Mouse (Mus musculus) intestine, postnatal 0 days (tissue): ENCODE measurements around the gene Calm3. TPM values are rescaled to one million over a fixed set of nuclear protein-coding genes. Genes with fewer than 3 reads are reported as not detected.

Experiments used
- ATAC-seq: fragments of 200-750 bp; cut with Nextera tagmentation; 2 replicates; pipeline ENCODE4 v1.8.0; 2017; ENCODE audit warnings: mild to moderate bottlenecking, moderate TSS enrichment, moderate library complexity
- H3K27ac ChIP-seq: fragments of 300-500 bp; sonication (generic); 2 replicates; pipeline ENCODE4 v1.5.1; 2014; ENCODE audit warnings: mild to moderate bottlenecking, low read depth, low read length, moderate library complexity
- H3K27me3 ChIP-seq: fragments of 300-500 bp; sonication (generic); replicated peaks from 2 replicates; pipeline ENCODE4 v1.6.1; 2014; ENCODE audit warnings: low read length, mixed read lengths; ENCODE audit not compliant: control insufficient read depth, insufficient read depth
- H3K36me3 ChIP-seq: fragments of 300-500 bp; sonication (generic); 2 replicates; pipeline ENCODE4 v1.6.1; 2014; ENCODE audit warnings: mild to moderate bottlenecking, moderate library complexity; ENCODE audit not compliant: control insufficient read depth, insufficient read depth
- H3K4me1 ChIP-seq: fragments of 300-500 bp; sonication (generic); replicated peaks from 2 replicates; pipeline ENCODE4 v1.6.1; 2014; ENCODE audit warnings: antibody characterized with exemption, low read length, mixed read lengths; ENCODE audit not compliant: control insufficient read depth, insufficient read depth
- H3K4me2 ChIP-seq: fragments of 300-500 bp; sonication (generic); replicated peaks from 2 replicates; pipeline ENCODE4 v1.6.1; 2014; ENCODE audit warnings: low read depth, mild to moderate bottlenecking, moderate library complexity
- H3K4me3 ChIP-seq: fragments of 300-500 bp; sonication (generic); 2 replicates; pipeline ENCODE4 v1.5.1; 2014; ENCODE audit warnings: low read depth, low read length
- H3K9ac ChIP-seq: fragments of 300-500 bp; sonication (generic); 2 replicates; pipeline ENCODE4 v1.6.1; 2014; ENCODE audit warnings: mild to moderate bottlenecking, low read depth, low read length
- H3K9me3 ChIP-seq: fragments of 300-500 bp; sonication (generic); 2 replicates; pipeline ENCODE4 v1.6.1; 2016; ENCODE audit warnings: mixed run types; ENCODE audit not compliant: control insufficient read depth
- CTCF ChIP-seq: sonication (generic); IDR thresholded peaks from 2 replicates; pipeline ENCODE4 v1.5.1; 2016; ENCODE audit warnings: low read depth, mild to moderate bottlenecking, control low read depth, antibody characterized with exemption, moderate library complexity
- WGBS: fragments of 180-500 bp; shearing (Covaris S2); extraction: QIAGEN DNeasy Blood & Tissue Kit; methylation state at CpG from one replicate; pipeline ENCODE4 v1.1.7; 2014; 5-methylcytosine and 5-hydroxymethylcytosine counted together
- polyA plus RNA-seq: library from polyadenylated mRNA; unstranded; fragments of >200 nt; fragmentation: Nextera tagmentation; extraction: Ambion mirVana; gene quantifications from 2 replicates; pipeline ENCODE4 v1.2.1, GENCODE M21; 2015

Gene Calm3
- polyA plus RNA-seq, 1 experiment from 2014 or later: 236 TPM

DNA sequence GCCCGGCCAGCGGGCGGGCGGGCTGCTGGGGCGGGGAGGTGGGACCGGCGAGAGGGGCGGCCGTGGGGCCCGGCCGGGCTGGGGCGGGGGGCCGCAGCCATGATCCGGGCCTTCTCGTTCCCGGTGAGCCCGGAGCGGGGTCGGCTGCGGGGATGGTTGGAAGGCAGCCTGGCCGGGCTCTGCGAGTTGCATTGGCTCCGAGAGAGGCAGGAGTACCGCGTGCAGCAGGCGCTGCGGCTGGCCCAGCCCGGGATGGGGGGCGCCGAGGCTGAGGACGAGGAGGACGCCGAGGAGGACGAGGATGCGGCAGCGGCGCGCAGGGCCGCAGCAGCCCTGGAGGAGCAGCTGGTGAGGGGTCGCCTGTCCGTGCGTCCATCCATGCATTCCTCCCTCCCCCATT lies 48.6 kb downstream of the Calm3 start:
- Histone ChIP-seq H3K4me2 (peak overlapping the region; percentile 87), H3K27me3 (no peaks in the 10 kb centered on the region), H3K36me3 (peaks cover 6% of the 10 kb centered on the region; the same call in 1 of the 2 replicates), H3K9ac (peak overlapping the region; percentile 55), H3K27ac (no peak overlapping the region), H3K4me3 (peak overlapping the region; percentile 59), H3K9me3 (no peaks in the 10 kb centered on the region), H3K4me1 (no peaks in the 10 kb centered on the region)
- peak; percentile 36; the same call in 1 of the 2 replicates for ATAC-seq
- TF ChIP-seq CTCF: no peak
- under 1% methylated on average over 29 of the region's 42 CpGs for WGBS

GRCm38 (mm10) chr7:16875310-16875325 lies 48.8 kb downstream of the Calm3 start, which contains the start of gene Dact3:
Gene Dact3 (plus strand): TSS chr7:16875317.
- peaks cover 6% of the 10 kb centered on the region; the same call in 1 of the 2 replicates for H3K36me3 ChIP-seq
- 0% methylated on average over 1 of the region's 1 CpGs for WGBS
- TF ChIP-seq CTCF: no peak
- no peak for ATAC-seq
- peak within 1 kb of the TSS; percentile 55 for H3K9ac ChIP-seq
- no peaks in the 10 kb centered on the region for H3K27me3 ChIP-seq
- no peaks in the 10 kb centered on the region for H3K9me3 ChIP-seq
- peak within 1 kb of the TSS; percentile 87 for H3K4me2 ChIP-seq
- no peaks in the 10 kb centered on the region for H3K4me1 ChIP-seq
- peak within 1 kb of the TSS; percentile 59 for H3K4me3 ChIP-seq
- peak within 1 kb of the TSS; percentile 72 for H3K27ac ChIP-seq

DNA sequence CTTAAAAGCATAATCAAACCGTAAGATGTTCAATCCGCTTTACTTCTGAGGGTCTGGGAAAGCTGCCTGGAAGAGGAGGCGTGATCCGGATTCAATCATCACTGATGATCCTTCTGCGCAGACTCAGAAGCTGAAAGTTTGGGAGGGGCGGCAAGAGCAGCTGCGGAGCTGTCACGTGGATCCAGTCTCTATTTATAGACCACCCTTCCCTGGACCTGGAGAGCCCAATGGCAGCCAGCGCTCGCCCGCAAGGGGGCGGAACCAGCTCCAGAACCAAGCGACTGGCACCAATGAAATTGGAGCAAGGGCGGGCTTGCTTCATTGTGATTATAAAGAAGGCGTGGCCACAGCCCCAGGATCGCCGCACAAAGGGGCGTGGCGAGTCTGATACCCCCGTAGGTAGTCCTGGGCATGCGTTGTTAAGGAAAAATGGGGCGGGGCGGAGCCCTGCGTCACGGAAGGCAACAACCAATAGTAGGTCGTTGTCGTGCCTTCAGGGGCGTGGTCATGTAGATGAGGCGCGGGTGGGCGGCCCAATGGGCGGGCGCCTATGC lies 49.1 kb downstream of the Calm3 start:
- under 1% methylated on average over 33 of the region's 33 CpGs for WGBS
- Histone ChIP-seq H3K4me3 (peak overlapping the region; percentile 59), H3K27ac (peak overlapping the region; percentile 72), H3K27me3 (no peaks in the 10 kb centered on the region), H3K36me3 (peaks cover 9% of the 10 kb centered on the region; the same call in 1 of the 2 replicates), H3K4me2 (peak overlapping the region; percentile 87), H3K9ac (peak overlapping the region; percentile 55; the same call in 1 of the 2 replicates), H3K9me3 (no peaks in the 10 kb centered on the region), H3K4me1 (no peaks in the 10 kb centered on the region)
- peak; percentile 97 for ATAC-seq
- TF ChIP-seq CTCF: peak; percentile 61

DNA sequence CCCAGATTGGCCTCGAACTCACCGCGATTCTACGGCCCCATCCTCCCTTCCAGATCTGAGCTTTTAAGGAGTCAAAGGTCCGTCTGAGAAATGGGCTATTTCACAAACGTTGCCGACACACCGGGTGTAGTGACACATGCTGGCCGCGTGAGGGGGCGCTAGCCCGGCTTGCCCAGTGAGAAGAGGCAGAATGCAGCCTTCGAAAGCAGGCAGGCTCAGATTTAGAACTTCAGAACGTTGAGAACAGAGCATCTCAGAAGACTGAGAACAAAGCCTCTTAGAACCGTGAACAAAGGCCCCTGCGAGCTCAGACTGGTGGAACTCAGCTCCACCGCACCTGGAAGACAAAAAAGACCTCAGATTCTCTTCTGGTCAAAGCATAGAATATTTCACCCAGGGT lies 49.7 kb downstream of the Calm3 start:
- peak; percentile 97 for TF ChIP-seq CTCF
- 5% methylated on average over 17 of the region's 17 CpGs for WGBS
- Histone ChIP-seq H3K4me1 (no peaks in the 10 kb centered on the region), H3K27ac (peak overlapping the region; percentile 72), H3K4me2 (peak overlapping the region; percentile 87), H3K4me3 (peak overlapping the region; percentile 26; the same call in 1 of the 2 replicates), H3K36me3 (peaks cover 16% of the 10 kb centered on the region; the same call in 1 of the 2 replicates), H3K27me3 (no peaks in the 10 kb centered on the region), H3K9ac (no peak overlapping the region), H3K9me3 (no peaks in the 10 kb centered on the region)
- no peak for ATAC-seq

DNA sequence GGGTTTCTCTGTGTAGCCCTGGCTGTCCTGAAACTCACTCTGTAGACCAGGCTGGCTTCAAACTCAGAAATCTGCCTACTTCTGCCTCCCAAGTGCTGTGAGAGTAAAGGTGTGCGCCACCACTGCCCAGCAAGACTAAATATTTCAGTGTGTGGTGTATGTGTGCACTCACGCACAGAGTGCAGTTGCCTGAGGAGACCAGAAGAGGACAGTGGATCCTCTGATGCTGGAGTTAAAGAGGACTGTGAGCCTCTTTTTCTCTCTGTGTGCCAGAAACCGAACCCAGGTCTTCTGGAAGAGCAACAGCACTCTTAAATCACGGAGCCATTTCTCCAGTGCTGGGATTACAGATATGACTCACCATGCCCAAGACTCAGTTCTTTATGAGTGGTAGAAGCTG lies 50.5 kb downstream of the Calm3 start:
- no peak for ATAC-seq
- TF ChIP-seq CTCF: no peak
- WGBS: 90% methylated on average over 4 of the region's 4 CpGs
- Histone ChIP-seq H3K27me3 (no peaks in the 10 kb centered on the region), H3K4me3 (no peak overlapping the region), H3K9me3 (no peaks in the 10 kb centered on the region), H3K27ac (no peak overlapping the region), H3K36me3 (peaks cover 17% of the 10 kb centered on the region; the same call in 1 of the 2 replicates), H3K4me2 (no peak overlapping the region), H3K4me1 (no peaks in the 10 kb centered on the region), H3K9ac (no peak overlapping the region)

DNA sequence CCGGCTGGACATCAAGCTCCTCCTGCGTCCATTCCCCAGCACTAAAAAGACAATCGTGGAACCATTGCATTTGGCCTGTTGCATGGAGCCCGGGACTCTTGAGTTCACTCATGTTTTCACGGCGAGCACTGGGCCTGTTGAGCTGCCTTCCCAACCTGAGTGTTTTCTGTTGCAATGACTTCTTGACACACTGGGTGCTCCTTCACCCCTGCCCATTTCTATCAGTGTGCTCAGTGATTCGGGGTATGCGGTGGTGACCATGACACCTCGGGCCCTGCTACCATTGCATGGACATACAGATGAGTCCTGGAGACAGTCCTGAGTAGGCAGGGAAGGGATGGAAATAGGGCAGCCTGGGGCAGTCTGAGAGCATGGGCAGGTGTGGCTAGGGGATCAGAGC lies 51.4 kb downstream of the Calm3 start:
- peaks cover 22% of the 10 kb centered on the region; the same call in 1 of the 2 replicates for H3K36me3 ChIP-seq
- H3K27ac ChIP-seq: no peak overlapping the region
- no peak for ATAC-seq
- no peak overlapping the region for H3K4me3 ChIP-seq
- TF ChIP-seq CTCF: no peak
- H3K27me3 ChIP-seq: no peaks in the 10 kb centered on the region
- WGBS: 90% methylated on average over 9 of the region's 9 CpGs
- H3K4me1 ChIP-seq: no peaks in the 10 kb centered on the region
- no peak overlapping the region for H3K9ac ChIP-seq
- H3K9me3 ChIP-seq: no peaks in the 10 kb centered on the region
- H3K4me2 ChIP-seq: no peak overlapping the region

- no peak for ATAC-seq
- TF ChIP-seq CTCF: no peak
- Histone ChIP-seq H3K4me2 (no peak overlapping the region), H3K27me3 (no peaks in the 10 kb centered on the region), H3K4me3 (no peak overlapping the region), H3K9ac (no peak overlapping the region), H3K36me3 (peaks cover 22% of the 10 kb centered on the region; the same call in 1 of the 2 replicates), H3K27ac (no peak overlapping the region), H3K9me3 (no peaks in the 10 kb centered on the region), H3K4me1 (no peaks in the 10 kb centered on the region)
- 79% methylated on average over 10 of the region's 10 CpGs for WGBS
Measured at GRCm38 (mm10) chr7:16871600-16871999, 52.3 kb downstream of the Calm3 start.
